Mouse (Mus musculus) macrophage (primary cell): Measurements from ENCODE around the gene Eva1a. TPM values are rescaled to one million over a fixed set of nuclear protein-coding genes. Genes with fewer than 3 reads are reported as not detected.

ENCODE experiments used
- H3K27ac ChIP-seq: fragments of 350-480 bp; formaldehyde crosslinking; 2 replicates; pipeline ENCODE4 v1.9.0; 2021
- H3K36me3 ChIP-seq: fragments of 350-480 bp; formaldehyde crosslinking; 2 replicates; pipeline ENCODE4 v1.9.0; 2021; ENCODE audit errors: inconsistent target
- H3K4me3 ChIP-seq: fragments of 350-480 bp; formaldehyde crosslinking; 2 replicates; pipeline ENCODE4 v1.9.0; 2021; ENCODE audit errors: inconsistent target
- H3K79me2 ChIP-seq: fragments of 350-480 bp; formaldehyde crosslinking; 2 replicates; pipeline ENCODE4 v1.9.0; 2021; ENCODE audit errors: inconsistent target
- WGBS: methylation state at CpG from one replicate; pipeline ENCODE4 v1.1.7; 2026; ENCODE audit warnings: inconsistent platforms; ENCODE audit not compliant: missing documents; 5-methylcytosine and 5-hydroxymethylcytosine counted together
- polyA plus RNA-seq: library from polyadenylated mRNA; stranded (reverse); fragments of 250-400 nt; gene quantifications from 3 replicates; pipeline ENCODE4 v1.2.4, GENCODE M21; 2018; ENCODE audit warnings: inconsistent platforms

Eva1a gene
- polyA plus RNA-seq, 1 experiment from 2014 or later, result not detected

DNA sequence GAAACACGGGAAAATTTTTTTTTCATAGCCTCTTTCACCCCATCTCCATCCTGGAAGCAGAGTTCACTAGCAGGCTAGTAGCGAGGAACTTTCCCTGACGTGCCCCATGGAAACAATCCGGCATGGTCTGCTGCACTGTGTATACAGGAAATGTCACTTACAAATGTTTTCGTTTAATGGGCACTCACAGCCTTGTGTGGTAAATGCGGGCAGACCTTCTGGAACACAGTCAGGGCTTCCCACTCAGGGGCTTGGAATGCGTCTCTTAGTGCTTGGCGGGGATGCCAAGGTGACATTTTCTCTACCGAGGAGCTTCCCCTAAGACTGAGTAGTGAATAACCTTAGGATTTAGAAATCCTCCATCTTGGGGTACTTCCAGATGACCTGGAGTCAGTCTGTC, 87.0 kb downstream of the Eva1a start:
- Histone ChIP-seq H3K4me3 (no peak overlapping the region), H3K79me2 (no peaks in the 10 kb centered on the region)
- 61% methylated on average over 9 of the region's 9 CpGs for WGBS

DNA sequence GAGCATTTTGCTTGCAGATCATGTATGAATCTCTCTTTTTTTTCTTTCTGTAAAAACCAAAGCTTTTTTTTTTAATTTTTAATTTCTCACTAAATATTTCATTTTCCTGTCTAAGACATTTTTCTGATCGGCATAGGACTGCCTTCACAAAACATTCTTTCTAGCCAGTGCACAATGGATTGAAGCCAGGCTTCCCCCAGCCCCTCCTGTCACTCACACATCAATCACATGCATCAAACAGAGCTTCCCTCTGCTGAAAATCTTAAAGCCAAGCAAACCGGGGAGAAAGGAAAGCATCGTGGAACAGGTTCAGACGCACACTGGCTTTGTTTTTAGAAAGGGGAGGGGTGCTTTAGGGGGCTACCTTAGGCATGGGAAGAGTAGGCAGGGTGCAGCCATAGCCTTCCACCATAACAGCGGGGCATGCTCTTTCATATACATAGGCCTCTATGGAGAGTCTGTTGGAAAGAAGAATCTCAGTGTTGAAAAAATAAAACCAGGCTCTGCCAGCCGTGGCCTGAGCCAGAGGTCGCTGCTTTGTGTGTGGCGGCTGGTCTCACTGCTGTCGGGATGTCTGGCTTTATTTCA, 88.9 kb downstream of the Eva1a start:
- Histone ChIP-seq H3K79me2 (no peaks in the 10 kb centered on the region), H3K27ac (no peak overlapping the region), H3K4me3 (no peak overlapping the region), H3K36me3 (no peaks in the 10 kb centered on the region)
- 91% methylated on average over 9 of the region's 9 CpGs for WGBS

More for the DNA sequence above, 87.0 kb downstream of the Eva1a start:
- Histone ChIP-seq H3K36me3 (no peaks in the 10 kb centered on the region), H3K27ac (no peak overlapping the region)

DNA sequence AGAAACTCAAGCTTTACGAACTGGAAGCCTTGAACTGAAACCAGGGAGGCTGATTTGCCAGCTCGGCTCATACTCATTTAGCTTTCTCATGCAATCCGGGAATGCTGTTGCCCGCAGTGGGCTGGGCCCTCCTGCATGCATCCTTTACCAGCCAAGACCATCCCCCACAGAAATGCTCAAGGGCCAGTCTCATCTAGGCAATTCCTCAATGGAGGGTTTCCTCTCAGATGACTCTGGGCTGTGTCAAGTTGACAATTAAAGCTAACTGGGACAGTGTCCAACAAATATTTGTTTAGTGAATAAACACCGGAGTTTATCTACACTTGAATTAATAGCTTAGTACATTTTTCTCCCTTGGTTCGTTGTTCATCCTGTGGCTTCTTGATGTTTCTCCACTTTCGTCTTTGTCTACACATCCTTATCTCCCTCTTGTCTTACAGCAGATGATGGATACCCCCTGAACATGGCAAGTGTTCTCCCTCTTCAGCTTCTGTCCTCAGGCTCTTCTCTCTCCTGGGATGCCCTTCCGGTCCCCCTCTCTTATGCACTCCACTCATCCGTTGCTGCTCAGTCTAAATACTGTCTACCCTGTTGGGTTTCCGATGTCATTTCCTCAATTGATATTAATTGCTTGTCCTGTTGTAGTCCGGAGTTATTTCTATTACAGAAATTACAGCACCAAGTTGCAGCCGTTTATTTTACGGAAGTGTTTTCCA, 92.2 kb downstream of the Eva1a start:
- 91% methylated on average over 13 of the region's 13 CpGs for WGBS
- Histone ChIP-seq H3K79me2 (no peaks in the 10 kb centered on the region), H3K4me3 (no peak overlapping the region), H3K36me3 (no peaks in the 10 kb centered on the region), H3K27ac (no peak overlapping the region)

DNA sequence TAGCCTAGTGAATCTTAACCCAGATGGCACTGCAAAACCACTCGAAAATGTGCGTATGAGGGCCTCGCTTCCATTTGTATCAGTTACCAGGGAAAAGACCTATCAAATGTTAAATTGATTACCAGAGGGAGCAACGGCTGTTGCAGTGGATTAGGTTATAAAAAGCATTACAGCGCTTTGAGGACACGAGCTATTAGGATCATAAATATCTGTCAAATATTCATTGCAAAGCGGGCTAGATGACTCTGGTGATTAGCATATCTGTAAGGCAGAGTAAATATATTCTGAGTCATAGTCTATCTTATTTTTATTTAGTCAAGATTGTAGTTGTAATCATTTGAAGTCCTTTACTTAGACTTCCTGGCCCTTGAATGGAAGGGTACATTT, 92.7 kb downstream of the Eva1a start:
- no peak overlapping the region for H3K27ac ChIP-seq
- H3K36me3 ChIP-seq, result no peaks in the 10 kb centered on the region
- no peak overlapping the region for H3K4me3 ChIP-seq
- no peaks in the 10 kb centered on the region for H3K79me2 ChIP-seq
- 93% methylated on average over 7 of the region's 7 CpGs for WGBS

DNA sequence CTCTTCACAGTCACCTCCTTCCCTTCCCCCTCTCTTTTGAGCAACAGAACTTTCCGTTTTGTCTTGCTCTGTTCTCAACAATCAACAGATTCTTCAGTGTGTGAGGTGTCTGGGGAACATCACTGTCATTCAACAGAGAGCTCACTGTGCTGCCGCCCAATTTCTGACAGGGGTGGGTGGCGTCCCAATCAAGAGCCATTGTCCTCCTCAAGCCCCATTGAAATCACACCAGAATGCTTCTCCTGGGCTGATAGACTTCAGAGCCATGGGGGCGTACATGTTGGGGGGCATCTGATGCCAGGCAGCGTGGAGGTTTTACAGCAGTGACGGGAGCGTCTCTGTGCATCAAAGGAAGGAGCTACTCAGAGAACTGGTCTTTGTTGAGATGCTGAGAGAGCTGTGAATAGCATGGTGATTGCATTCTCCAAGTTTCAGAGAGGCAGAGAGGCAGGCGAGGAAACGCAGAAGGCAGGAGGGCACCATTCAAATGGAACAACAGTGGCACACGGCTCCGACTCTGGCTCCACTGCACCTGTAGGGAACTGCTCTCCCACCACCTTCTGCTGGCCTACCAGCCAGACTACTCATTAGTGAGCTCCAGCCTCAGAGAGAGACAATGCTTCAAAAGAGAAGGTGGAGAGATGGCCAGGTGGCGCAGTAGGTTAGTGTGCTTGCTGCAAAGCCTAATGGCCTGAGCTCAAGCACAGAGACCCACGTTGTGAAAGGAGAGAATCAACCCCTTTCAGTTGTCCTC, 95.3 kb downstream of the Eva1a start:
- H3K36me3 ChIP-seq, result no peaks in the 10 kb centered on the region
- no peaks in the 10 kb centered on the region for H3K79me2 ChIP-seq
- no peak overlapping the region for H3K4me3 ChIP-seq
- H3K27ac ChIP-seq, result no peak overlapping the region
- 89% methylated on average over 13 of the region's 13 CpGs for WGBS

Other genes starting within 250 kb of the Eva1a start
- gene Gcfc2, start 117.4 kb upstream of the Eva1a start, polyA plus RNA-seq, result 3.6 to 6.4 TPM (median 5.9 TPM) in 3 replicates
- 8.5 to 18.1 TPM (median 9.1 TPM) in 3 replicates for gene Mrpl19, start 75.1 kb upstream of the Eva1a start, polyA plus RNA-seq